Mouse (Mus musculus) adipocyte (in vitro differentiated cells): ENCODE results near the gene Asz1.

Experiments used
- DNase-seq: peaks from one replicate; pipeline ENCODE4 v3.0.0-alpha.2; 2016; ENCODE audit warnings: low spot score

The Asz1 gene

GRCm38 (mm10) chr6:18108934-18109333, at the start of gene Asz1:
Gene Asz1 (minus strand): TSS chr6:18109061.
- no peak for DNase-seq

GRCm38 (mm10) chr6:18153031-18153430, 44.2 kb upstream of the Asz1 start:
- peak; percentile 25 for DNase-seq

- DNase-seq = peak; percentile 8
Measured at GRCm38 (mm10) chr6:18135246-18135645, 26.4 kb upstream of the Asz1 start.

- no peak for DNase-seq
Measured at GRCm38 (mm10) chr6:18128059-18128458, 19.2 kb upstream of the Asz1 start.

GRCm38 (mm10) chr6:18127206-18127983, 18.5 kb upstream of the Asz1 start:
- DNase-seq = no peak

- DNase-seq = no peak
Measured at GRCm38 (mm10) chr6:18096861-18097260, 12.0 kb downstream of the Asz1 start.

- no peak for DNase-seq
Measured at GRCm38 (mm10) chr6:18089098-18089497, 19.8 kb downstream of the Asz1 start.

GRCm38 (mm10) chr6:18087160-18087804, 21.6 kb downstream of the Asz1 start:
- peak; percentile 40 for DNase-seq

GRCm38 (mm10) chr6:18078615-18079014, 30.2 kb downstream of the Asz1 start:
- DNase-seq = peak; percentile 51

- DNase-seq = no peak
Measured at GRCm38 (mm10) chr6:18076986-18077385, 31.9 kb downstream of the Asz1 start.

- no peak for DNase-seq
Measured at GRCm38 (mm10) chr6:18076577-18076976, 32.3 kb downstream of the Asz1 start.

- DNase-seq = no peak
Measured at GRCm38 (mm10) chr6:18057899-18058298, 51.0 kb downstream of the Asz1 start.

- DNase-seq = no peak
Measured at GRCm38 (mm10) chr6:18051702-18052101, 57.2 kb downstream of the Asz1 start.

- no peak for DNase-seq
Measured at GRCm38 (mm10) chr6:18044299-18044698, 64.6 kb downstream of the Asz1 start.

GRCm38 (mm10) chr6:18043172-18043571, 65.7 kb downstream of the Asz1 start:
- DNase-seq = no peak

- no peak for DNase-seq
Measured at GRCm38 (mm10) chr6:18032271-18032670, 76.6 kb downstream of the Asz1 start.

- no peak for DNase-seq
Measured at GRCm38 (mm10) chr6:18031509-18032010, 77.3 kb downstream of the Asz1 start.

GRCm38 (mm10) chr6:18030868-18031508, 77.9 kb downstream of the Asz1 start:
- no peak for DNase-seq

GRCm38 (mm10) chr6:18029746-18030656, 78.9 kb downstream of the Asz1 start, which contains the start of gene Wnt2:
Gene Wnt2 (minus strand): TSS chr6:18030585.
- no peak for DNase-seq

- no peak for DNase-seq
Measured at GRCm38 (mm10) chr6:18024133-18024794, 84.6 kb downstream of the Asz1 start.

- DNase-seq = no peak
Measured at GRCm38 (mm10) chr6:18013346-18013745, 95.5 kb downstream of the Asz1 start.
